Mouse (Mus musculus) gastrocnemius, adult 18-20 months (tissue): ENCODE results near the gene Anxa9. TPM values are rescaled to one million over a fixed set of nuclear protein-coding genes. Genes with fewer than 3 reads are reported as not detected.
A peak's percentile ranks its signal among the peaks of the same experiment; 100 is the strongest.

Source experiments
- DNase-seq: peaks from one replicate; pipeline ENCODE4 v3.0.0; 2021; ENCODE audit warnings: low spot score
- total RNA-seq, 2 experiments: library from RNA; stranded (reverse); gene quantifications; 2 replicates each; pipeline ENCODE4 v1.2.3; 2021

Gene Anxa9
- total RNA-seq, 2 experiments from 2014 or later: 0.17 TPM; not detected in 1

DNA sequence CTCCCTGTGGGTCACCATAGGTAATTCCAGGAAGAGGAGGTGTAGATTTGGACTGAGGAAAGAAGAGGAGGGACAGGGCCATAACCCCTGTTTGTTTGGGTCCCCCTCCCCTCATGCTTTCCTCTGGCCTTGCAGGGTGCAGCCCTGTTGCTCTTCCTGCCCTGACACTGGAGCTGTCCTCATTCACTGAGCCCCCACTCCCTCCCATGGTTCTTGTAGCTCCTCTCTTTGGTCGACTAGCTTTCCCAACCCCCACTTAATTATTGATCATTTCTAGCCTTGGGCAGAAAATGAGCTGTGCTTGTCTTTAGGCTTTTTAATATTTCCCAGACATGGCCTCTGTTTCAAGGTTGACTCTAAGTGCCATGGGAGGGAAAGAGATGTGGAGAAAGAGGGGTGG lies 22.9 kb downstream of the Anxa9 start:
- DNase-seq: no peak

DNA sequence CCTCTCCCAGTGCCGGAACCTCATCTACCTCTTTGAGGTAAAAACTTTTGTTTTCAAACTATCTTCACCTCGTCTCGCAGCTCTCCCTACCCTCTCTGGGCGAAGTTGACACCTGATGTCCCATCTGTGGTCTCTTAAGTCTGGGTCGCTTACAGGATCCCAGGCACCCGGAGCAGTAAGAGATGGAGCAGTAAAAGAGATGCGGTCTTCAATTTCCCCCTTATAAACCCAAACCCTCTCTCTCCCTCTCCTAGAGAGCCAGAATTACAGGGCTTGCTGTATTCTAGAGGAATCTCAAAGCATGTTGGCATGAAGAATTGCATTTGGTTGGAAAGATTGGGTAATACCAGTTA lies 23.4 kb downstream of the Anxa9 start:
- no peak for DNase-seq

- peak; percentile 84 for DNase-seq
Measured at GRCm38 (mm10) chr3:95282865-95283588, 23.9 kb downstream of the Anxa9 start.

DNA sequence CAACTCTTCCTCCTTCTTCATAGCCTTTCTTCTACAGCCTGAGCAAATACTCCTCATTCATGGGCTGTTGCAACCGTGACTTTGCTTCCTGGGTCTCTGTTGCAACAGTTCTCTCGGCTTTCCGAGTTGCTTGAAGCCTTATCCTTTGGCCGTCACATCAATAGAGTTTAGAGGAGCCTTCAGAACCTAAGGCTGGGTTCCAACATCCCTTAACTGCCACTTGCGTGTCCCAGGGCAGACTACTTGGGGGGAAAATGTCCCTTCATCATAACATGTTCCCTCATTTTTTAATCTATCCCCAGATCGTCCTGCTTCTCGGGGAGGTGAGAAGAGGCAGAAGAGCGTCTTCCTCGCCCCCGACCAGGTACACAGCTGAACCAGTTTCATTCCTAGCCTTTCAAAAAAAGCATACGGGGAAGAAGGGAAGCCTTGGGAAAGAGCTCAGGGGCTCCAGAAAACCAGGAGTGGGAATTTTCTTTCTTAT lies 24.6 kb downstream of the Anxa9 start:
- DNase-seq: peak; percentile 58

- peak; percentile 99 for DNase-seq
Measured at GRCm38 (mm10) chr3:95281216-95282126, 25.5 kb downstream of the Anxa9 start, which contains the start of the genes Mindy1 and Prune1. Mindy1 (plus strand) TSS chr3:95281345. Prune1 (minus strand) TSS chr3:95282076.

GRCm38 (mm10) chr3:95280747-95281146 lies 26.2 kb downstream of the Anxa9 start:
- no peak for DNase-seq

- peak; percentile 79 for DNase-seq
Measured at GRCm38 (mm10) chr3:95277149-95277551, 29.8 kb downstream of the Anxa9 start.

DNA sequence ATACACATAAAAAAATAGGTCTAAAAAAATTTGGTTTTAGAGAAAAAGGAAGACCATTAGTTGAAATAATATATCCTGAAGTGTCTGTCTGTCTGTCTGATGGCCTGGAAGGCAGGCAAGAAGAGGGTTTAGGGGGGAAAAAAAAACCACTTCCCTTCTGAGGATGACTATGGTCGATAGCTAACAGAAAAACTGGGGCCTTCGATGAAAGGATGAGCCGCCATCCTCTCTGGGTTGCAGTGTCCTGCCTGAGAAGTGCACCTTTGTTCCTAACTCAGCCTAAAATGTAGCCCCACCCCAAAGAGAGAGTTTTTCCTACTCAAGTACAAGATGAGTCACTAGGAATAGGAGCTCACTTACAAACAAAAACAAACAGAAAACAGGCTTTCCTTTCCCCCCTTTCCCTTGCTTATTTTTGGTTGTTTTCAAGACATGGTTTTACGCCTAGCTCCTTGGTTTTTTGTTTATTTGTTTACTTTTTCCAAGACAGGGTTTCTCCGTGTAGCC lies 30.5 kb downstream of the Anxa9 start:
- DNase-seq: no peak

DNA sequence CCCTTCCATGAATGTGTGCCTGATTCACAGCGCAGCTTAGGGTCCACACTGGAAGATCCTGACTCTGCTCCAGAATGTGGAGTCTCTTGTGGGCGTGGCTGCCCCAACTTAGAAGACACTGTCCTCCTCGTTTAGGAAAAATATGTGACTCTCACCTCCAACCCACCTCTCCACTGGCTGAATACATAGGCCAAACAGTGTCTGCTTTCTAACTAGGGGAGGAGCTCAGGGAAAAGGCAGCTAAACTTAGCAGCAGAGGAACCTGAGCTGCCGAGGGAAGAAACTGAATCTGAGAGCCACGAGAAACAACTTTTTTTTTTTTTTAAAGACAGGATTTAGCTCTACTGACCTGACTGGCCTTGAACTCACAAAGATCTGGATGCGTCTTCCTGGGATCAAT lies 31.8 kb downstream of the Anxa9 start:
- peak; percentile 65 for DNase-seq

- DNase-seq: no peak
Measured at GRCm38 (mm10) chr3:95274453-95274852, 32.5 kb downstream of the Anxa9 start.

DNA sequence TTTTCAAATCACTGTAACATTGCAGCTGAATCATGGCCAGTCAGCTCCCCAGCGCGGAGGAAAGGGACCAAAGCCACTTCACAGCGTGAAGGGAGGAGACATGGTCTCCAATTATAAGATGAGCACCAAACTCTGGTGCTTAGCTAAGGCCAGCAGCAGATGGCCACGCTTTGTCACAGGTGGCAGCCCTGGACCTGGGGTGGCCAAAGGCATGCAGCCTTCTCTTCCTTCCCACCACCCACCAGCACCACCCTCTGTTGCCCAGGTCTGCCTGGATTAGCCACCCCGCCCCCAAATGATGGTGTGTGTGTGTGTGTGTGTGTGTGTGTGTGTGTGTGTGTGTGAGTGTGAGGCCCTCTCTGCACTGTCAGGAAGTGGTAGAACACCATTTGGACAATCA lies 33.5 kb downstream of the Anxa9 start:
- DNase-seq: no peak

- DNase-seq: no peak
Measured at GRCm38 (mm10) chr3:95270766-95271364, 36.1 kb downstream of the Anxa9 start.

- no peak for DNase-seq
Measured at GRCm38 (mm10) chr3:95269789-95270188, 37.2 kb downstream of the Anxa9 start.

- no peak for DNase-seq
Measured at GRCm38 (mm10) chr3:95267855-95268254, 39.1 kb downstream of the Anxa9 start.

DNA sequence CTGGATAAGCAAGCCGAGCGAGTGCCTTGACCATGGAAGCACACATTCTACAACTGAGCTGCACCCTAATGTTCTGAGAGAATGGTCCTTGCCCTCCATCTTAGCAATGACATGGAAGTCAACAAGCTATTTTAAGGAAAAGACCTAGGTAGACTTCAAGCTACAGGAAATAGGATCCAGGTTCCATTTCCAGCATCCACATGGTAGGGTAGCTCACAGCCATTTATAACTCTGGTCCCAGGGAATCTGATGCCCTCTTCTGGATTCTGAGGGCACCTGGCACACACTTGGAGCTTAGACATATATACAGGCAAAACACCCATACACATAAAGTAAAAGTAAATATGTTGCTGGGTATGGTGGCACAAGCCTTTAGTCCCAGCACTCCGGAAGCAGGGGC lies 40.9 kb downstream of the Anxa9 start:
- DNase-seq: peak; percentile 57

DNA sequence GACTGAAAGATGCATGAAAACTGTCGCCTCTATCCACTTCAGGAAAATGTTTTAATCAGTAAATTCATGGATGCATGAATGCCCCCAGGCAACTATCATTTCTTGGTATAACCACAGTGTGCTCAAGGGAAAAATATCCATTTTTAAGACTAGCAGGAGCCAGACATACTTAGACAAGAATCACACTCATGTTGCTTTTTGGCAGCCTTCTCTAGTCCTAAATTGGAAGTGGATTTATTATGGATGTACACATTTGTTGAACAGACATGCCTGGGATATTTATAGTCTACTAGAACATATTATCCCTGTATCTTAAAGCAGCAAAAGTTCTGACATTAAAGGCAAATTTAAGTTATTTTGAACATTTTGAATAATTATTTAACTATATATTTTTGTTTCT lies 42.3 kb downstream of the Anxa9 start:
- no peak for DNase-seq

DNA sequence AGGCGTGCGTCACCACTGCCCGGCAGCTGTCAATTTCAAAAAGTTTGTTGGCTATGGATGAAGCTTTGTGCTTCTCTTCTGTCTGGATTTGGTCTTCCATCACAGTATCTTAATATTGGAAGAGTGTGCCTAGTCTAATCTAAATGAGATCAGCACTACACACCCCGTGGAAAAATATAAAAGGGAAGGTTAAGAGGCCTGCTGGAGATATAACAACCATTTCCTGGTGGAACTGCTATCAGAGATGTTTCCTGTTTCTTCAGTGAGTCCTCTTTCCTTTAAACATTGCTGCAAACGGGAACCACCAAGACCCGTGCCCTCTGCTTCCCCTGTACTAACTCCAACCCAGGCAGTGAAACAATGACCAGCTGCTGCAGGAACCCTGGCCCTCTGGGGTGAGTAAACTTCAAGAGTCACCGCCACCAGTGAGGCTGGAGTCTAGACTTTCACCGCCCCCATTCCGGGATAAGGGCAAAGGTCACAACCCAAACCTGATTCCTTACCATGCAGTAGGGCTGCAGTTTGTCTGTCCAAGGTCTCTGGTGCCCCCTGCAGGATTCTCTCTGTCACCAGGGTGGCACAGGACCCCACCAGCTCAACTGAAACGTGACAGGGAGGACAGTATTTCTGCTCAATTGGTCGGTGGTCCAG lies 43.8 kb downstream of the Anxa9 start:
- peak; percentile 89 for DNase-seq

GRCm38 (mm10) chr3:95261975-95262374 lies 45.0 kb downstream of the Anxa9 start:
- no peak for DNase-seq

GRCm38 (mm10) chr3:95256931-95257330 lies 50.0 kb downstream of the Anxa9 start:
- DNase-seq: no peak

DNA sequence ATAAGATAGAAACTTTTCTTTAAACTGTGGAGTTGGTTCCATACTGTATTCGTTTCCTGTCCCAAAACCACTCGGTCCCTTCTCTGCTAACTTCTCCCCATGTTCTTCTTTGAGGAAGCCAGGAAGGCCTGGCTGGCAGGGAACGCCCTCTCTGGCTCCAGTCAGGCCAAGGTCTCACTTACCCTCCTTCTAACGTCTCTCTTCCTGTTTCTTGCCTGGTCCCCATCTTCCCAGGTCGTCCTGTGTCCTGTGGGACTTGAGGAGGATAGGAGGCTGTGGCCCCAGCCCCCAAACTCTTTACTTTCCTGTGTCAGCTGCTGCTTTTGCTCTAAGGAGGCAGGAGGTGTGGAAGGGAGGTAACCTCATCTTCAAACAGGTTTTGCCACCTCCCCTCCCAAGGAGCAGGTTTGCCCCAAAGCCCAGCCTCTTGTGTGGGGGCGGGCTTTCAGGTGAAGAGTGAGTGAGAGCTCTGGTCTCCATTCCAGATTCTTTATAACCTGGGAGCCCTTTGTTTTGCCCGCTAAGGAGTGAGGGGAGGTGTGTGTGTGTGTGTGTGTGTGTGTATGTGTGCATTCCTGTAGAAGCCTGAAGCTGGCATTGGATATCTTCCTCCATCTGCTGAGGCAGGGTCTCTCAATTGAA lies 56.1 kb downstream of the Anxa9 start, which contains the start of gene Bnipl:
Gene Bnipl, minus strand, starts transcription at position 411 of the 642 bp plus-strand sequence.
- no peak for DNase-seq

- no peak for DNase-seq
Measured at GRCm38 (mm10) chr3:95250361-95250760, 56.6 kb downstream of the Anxa9 start.
